Mouse (Mus musculus): ENCODE results near the gene Nfix. TPM values are rescaled to one million over a fixed set of nuclear protein-coding genes. Genes with fewer than 3 reads are reported as not detected.

Gene Nfix
- total and polyA plus RNA-seq, 2 experiments from 2014 or later = 92.5 to 123 TPM

DNA sequence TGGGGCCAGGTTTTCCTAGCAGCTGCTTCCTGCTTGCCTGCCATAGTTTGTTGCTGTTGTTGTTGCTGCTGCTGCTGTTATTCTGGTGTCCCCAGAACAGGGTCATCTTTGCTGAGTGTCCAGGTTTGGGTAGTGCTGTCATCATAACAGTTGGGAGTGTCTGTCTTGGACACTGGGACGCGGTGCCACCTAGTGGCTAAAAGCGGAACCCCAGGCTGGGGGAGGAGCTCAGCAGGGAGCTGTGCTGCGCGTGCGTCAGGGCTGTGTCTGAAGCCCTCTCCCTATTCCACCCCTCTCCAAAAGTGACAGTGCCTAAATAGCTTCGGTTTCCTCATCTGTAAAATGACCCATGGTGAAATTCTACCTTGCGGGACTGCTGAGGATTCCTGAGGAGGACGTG lies 15.4 kb upstream of the Nfix start:
- no peaks in the 10 kb centered on the region for H3K27me3 ChIP-seq (ENCODE audit: insufficient read depth, low read length)

DNA sequence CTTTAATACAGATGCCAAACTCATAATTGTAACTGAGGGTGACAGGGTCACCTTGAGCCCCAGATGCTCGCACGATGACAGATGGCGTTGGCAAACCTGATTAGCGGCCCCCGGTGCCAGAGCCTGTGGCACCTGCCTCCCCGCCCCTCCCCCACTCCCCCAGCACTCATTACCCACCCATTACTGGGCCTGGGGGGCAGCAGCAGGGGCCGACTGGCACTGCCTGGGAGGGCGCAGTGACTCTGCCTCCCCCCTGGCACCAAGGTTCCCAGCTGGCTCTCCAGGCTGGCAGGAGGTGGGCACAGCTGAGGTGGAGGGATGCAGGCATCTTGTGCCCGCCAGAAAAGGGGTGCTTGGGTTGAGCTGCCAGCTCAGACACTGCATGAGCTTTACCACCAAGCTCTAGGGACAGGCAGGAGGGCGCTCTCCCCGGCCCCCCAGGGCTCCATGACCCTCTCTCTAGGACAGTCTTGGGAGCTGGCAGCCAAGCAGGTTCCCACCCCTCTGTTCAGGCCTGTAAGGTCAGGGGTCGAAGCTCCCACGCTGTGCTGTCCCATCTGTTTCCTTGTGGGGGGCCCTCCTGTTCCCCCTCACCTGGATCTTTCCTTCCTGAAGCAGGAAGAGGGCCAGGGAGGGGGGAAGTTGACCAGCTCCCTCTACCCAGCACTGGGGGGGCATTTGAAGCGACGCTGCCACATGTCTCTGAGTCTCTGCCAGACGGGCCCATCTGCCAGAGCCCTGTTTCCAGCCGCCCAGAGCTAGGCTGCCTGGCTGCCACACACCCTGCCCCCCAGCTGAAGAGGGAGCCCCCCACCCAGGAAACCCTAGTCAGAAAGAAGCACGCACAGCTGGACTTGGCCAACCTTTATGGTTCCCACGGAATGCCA lies 14.7 kb upstream of the Nfix start:
- 0 out of 2 replicates have a peak overlapping the region, but pooled peaks have one; percentile 13 for H3K4me2 ChIP-seq (ENCODE audit: low read depth, low read length)
- no peaks in the 10 kb centered on the region for H3K9me3 ChIP-seq (ENCODE audit: low read length)
- no peak overlapping the region for H3K4me3 ChIP-seq (ENCODE audit: low read length)
- H3K27me3 ChIP-seq (ENCODE audit: insufficient read depth, low read length) = no peaks in the 10 kb centered on the region
- 19% methylated on average over 19 of the region's 19 CpGs for WGBS
- H3K4me1 ChIP-seq (ENCODE audit: insufficient read depth, low read length) = 0 out of 2 replicates have a peak, but pooled peaks cover 15% of the 10 kb centered on the region
- H3K27ac ChIP-seq = peak overlapping the region; percentile 76
- no peak for TF ChIP-seq CTCF (IDR thresholded peaks at IDR 0.05; ENCODE audit: low read depth)
- H3K9ac ChIP-seq (replicated peaks; ENCODE audit: low read length) = peak overlapping the region; percentile 28; the same call in 1 of the 2 replicates
- ATAC-seq = peak; percentile 34
- peak; percentile 76 for DNase-seq (ENCODE audit: low spot score)
- no peaks in the 10 kb centered on the region for H3K36me3 ChIP-seq (ENCODE audit: insufficient read depth, low read length)

More for the DNA sequence above, 15.4 kb upstream of the Nfix start:
- Histone ChIP-seq H3K9ac (replicated peaks; ENCODE audit: low read length) (no peak overlapping the region), H3K9me3 (ENCODE audit: low read length) (no peaks in the 10 kb centered on the region), H3K27ac (peak overlapping the region; percentile 76), H3K4me2 (ENCODE audit: low read depth, low read length) (0 out of 2 replicates have a peak overlapping the region, but pooled peaks have one; percentile 13), H3K4me3 (ENCODE audit: low read length) (no peak overlapping the region), H3K4me1 (ENCODE audit: insufficient read depth, low read length) (0 out of 2 replicates have a peak, but pooled peaks cover 15% of the 10 kb centered on the region), H3K36me3 (ENCODE audit: insufficient read depth, low read length) (no peaks in the 10 kb centered on the region)
- TF ChIP-seq CTCF (IDR thresholded peaks at IDR 0.05; ENCODE audit: low read depth) = peak; percentile 98
- ATAC-seq (peak; percentile 67), DNase-seq (ENCODE audit: low spot score) (peak; percentile 94)
- WGBS = 15% methylated on average over 9 of the region's 9 CpGs

- 67% methylated on average over 11 of the region's 11 CpGs for WGBS
- ATAC-seq = peak; percentile 16
- 0 out of 2 replicates have a peak, but pooled peaks cover 15% of the 10 kb centered on the region for H3K4me1 ChIP-seq (ENCODE audit: insufficient read depth, low read length)
- H3K27me3 ChIP-seq (ENCODE audit: insufficient read depth, low read length) = no peaks in the 10 kb centered on the region
- H3K36me3 ChIP-seq (ENCODE audit: insufficient read depth, low read length) = no peaks in the 10 kb centered on the region
- no peak for TF ChIP-seq CTCF (IDR thresholded peaks at IDR 0.05; ENCODE audit: low read depth)
- H3K27ac ChIP-seq = peak overlapping the region; percentile 76
- no peak for DNase-seq (ENCODE audit: low spot score)
- H3K4me2 ChIP-seq (ENCODE audit: low read depth, low read length) = no peak overlapping the region
- no peak overlapping the region for H3K4me3 ChIP-seq (ENCODE audit: low read length)
- no peaks in the 10 kb centered on the region for H3K9me3 ChIP-seq (ENCODE audit: low read length)
- H3K9ac ChIP-seq (replicated peaks; ENCODE audit: low read length) = 0 out of 2 replicates have a peak overlapping the region, but pooled peaks have one; percentile 28
These were observed 14.1 kb upstream of the Nfix start for GRCm38 (mm10) chr8:84814240-84814554.

DNA sequence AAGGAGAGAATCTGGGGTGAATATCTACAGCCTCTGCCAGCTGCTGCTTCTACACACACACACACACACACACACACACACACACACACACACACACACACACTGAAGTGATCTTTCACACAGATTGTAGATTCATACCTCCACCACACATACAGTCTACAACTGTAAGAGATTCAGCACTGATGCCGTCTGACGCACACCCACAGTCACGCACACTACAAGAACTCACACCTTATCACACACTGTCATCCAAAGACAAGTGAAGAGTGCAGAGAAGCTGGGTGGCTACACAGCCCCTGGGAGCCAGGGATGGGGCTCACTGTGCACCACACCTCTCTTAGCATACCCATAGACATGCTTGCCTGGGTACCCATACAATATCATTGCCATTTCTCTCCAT lies 13.7 kb upstream of the Nfix start:
- Histone ChIP-seq H3K9ac (replicated peaks; ENCODE audit: low read length) (no peak overlapping the region), H3K4me2 (ENCODE audit: low read depth, low read length) (no peak overlapping the region), H3K36me3 (ENCODE audit: insufficient read depth, low read length) (no peaks in the 10 kb centered on the region), H3K4me1 (ENCODE audit: insufficient read depth, low read length) (0 out of 2 replicates have a peak, but pooled peaks cover 15% of the 10 kb centered on the region), H3K27me3 (ENCODE audit: insufficient read depth, low read length) (no peaks in the 10 kb centered on the region), H3K9me3 (ENCODE audit: low read length) (no peaks in the 10 kb centered on the region), H3K4me3 (ENCODE audit: low read length) (no peak overlapping the region), H3K27ac (peak overlapping the region; percentile 76)
- 83% methylated on average over 3 of the region's 3 CpGs for WGBS
- DNase-seq (ENCODE audit: low spot score) = no peak
- no peak for TF ChIP-seq CTCF (IDR thresholded peaks at IDR 0.05; ENCODE audit: low read depth)
- ATAC-seq = no peak

DNA sequence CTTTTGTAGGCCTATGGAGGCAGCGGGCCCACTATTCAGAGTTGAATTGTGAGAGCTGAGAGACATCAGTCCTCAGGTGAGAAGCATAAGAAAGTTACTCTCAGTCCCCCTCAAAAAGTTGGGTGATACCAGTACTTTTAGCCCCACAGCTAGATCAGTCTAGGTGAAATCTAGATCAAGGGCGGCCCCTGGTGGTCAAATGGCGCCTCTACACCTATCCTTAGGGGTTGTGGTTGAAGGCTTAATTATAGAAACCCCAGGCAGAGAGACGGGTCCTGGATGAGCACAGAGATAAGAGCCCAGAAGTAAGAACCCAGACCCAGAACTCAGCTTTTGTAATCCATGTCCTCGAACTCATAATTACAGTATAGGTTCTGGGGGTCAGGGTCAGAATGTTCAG lies 12.9 kb upstream of the Nfix start:
- Histone ChIP-seq H3K4me3 (ENCODE audit: low read length) (no peak overlapping the region), H3K9ac (replicated peaks; ENCODE audit: low read length) (no peak overlapping the region), H3K4me1 (ENCODE audit: insufficient read depth, low read length) (0 out of 2 replicates have a peak, but pooled peaks cover 15% of the 10 kb centered on the region), H3K4me2 (ENCODE audit: low read depth, low read length) (no peak overlapping the region), H3K9me3 (ENCODE audit: low read length) (no peaks in the 10 kb centered on the region), H3K27ac (peak overlapping the region; percentile 76; the same call in 1 of the 2 replicates), H3K36me3 (ENCODE audit: insufficient read depth, low read length) (no peaks in the 10 kb centered on the region), H3K27me3 (ENCODE audit: insufficient read depth, low read length) (no peaks in the 10 kb centered on the region)
- peak; percentile 93 for TF ChIP-seq CTCF (IDR thresholded peaks at IDR 0.05; ENCODE audit: low read depth)
- ATAC-seq = no peak
- 2% methylated on average over 5 of the region's 5 CpGs for WGBS
- peak; percentile 90 for DNase-seq (ENCODE audit: low spot score)

DNA sequence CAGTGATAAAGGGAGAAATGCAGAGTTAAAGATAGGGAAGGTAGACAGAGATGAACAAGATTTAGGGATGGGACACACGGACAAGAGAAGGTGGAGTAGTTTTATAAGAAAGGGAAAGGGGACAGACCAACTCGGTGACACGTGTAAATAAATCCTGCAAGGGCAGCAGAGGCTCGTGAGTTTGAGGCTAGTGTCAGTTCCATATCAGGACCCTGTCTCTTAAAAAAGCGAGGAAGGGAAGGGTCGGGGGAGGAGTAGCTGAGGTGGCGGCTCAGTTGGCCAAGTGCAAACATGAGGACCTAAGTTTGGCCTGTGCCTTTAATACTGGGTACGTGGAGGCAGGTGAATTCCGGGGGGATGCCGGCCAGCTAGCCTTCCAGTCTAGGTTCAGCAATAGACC lies 11.2 kb upstream of the Nfix start:
- Histone ChIP-seq H3K4me2 (ENCODE audit: low read depth, low read length) (peak overlapping the region; percentile 56), H3K36me3 (ENCODE audit: insufficient read depth, low read length) (no peaks in the 10 kb centered on the region), H3K27ac (peak overlapping the region; percentile 5; the same call in 1 of the 2 replicates), H3K9ac (replicated peaks; ENCODE audit: low read length) (0 out of 2 replicates have a peak overlapping the region, but pooled peaks have one; percentile 39), H3K9me3 (ENCODE audit: low read length) (no peaks in the 10 kb centered on the region), H3K4me1 (ENCODE audit: insufficient read depth, low read length) (0 out of 2 replicates have a peak, but pooled peaks cover 15% of the 10 kb centered on the region), H3K27me3 (ENCODE audit: insufficient read depth, low read length) (no peaks in the 10 kb centered on the region), H3K4me3 (ENCODE audit: low read length) (peak overlapping the region; percentile 29)
- no peak for ATAC-seq
- DNase-seq (ENCODE audit: low spot score) = no peak
- TF ChIP-seq CTCF (IDR thresholded peaks at IDR 0.05; ENCODE audit: low read depth) = no peak
- WGBS = 12% methylated on average over 10 of the region's 10 CpGs

Measured in hindbrain, postnatal 0 days (tissue).